Mouse (Mus musculus): ENCODE data around the gene Dab1.

Gene Dab1

DNA sequence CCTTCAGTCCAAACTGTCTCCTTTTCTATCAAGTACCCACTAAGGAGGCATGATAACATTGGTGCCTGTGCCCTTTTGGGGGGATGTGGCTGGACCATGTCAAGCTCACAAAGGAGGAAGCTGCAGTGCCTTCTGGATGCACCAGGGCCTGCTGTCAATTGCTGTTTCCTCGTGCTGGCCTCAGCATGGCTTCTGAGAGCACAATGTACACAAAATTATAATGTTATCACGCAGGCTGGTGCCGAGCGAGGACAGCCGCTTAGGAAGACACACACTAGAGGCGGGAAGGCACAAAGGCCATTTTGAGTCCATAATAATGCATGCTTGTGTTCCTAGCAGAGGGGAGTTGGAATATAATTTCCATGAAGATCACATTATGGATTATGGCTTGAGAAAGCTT, 81.2 kb downstream of the Dab1 start:
- no peak for DNase-seq

DNA sequence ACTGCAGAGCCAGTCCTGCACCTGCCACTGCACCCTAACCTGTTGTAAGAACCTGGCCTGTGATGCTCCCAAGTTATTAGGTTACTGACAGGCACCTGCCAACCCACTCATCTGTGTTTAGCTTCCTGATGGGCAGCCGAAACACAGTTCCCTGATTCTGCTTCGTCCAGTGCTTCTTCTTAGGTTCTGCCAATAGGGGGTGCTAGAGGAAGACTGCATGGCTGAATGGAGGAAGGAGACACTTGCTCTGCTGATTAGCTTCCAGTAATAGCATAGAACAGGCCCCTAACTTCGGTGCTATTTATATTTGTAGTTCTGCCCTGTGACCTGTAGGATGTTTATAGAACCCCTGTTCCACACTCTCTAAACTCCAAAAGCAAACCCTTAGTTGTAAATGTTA, 83.0 kb downstream of the Dab1 start:
- DNase-seq, result no peak

DNA sequence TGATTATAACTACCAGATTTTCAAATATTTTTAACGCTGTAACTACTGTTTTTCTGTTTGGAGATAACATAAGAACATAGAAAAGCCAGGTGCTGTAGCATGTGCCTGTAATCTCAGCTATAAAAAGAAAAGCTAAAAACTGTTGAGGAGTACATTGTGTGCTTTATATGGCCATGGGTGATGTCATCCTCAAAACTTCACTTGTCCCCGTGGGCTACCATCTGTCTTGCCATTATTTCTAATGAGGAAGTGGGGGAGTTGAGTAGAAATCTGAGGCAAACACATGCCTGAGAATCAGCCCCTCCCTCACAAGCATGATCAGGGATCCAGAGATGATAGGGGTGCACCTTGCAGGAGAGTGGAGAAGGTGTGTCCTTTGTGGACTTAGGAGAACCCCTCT, 85.3 kb downstream of the Dab1 start:
- DNase-seq, result no peak

DNA sequence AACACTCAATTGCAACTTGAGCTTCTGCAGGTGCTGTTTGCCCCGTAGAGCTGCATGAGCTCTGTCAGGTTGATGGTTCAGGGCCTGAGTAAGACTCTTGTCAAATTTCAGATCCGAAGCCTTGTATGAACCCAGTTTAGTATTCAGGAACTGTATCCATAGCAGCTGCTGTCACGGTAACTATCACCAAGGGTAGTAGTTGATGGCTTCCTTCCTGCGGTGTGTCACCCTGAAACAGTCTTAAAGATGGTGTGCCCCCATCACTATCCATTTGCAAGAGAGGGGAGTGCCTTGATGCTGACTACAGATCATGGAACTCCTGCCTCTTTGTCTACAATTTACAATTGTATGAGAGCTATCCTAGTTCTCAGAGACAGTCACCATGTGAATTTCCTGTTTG, 87.3 kb downstream of the Dab1 start:
- DNase-seq, result no peak

DNA sequence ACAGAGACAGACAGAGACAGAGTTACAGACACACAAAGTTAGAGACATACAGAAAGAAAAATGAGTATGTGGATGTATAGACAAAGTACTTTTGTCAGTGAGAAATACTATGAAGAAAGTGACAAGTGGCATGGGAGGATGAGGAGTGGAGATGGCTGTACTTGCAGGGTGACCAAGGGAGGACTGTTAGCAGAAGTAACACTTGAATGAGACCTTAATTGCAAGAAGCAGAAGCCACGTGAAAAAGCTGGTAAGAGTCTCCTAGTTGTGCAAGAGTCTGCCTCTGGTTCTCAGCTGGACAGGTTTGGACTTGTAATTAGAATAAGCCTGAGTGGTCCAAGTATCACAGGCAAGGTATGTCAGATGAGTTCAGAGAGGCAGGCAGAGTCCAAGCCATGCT, 88.0 kb downstream of the Dab1 start:
- DNase-seq, result no peak

DNA sequence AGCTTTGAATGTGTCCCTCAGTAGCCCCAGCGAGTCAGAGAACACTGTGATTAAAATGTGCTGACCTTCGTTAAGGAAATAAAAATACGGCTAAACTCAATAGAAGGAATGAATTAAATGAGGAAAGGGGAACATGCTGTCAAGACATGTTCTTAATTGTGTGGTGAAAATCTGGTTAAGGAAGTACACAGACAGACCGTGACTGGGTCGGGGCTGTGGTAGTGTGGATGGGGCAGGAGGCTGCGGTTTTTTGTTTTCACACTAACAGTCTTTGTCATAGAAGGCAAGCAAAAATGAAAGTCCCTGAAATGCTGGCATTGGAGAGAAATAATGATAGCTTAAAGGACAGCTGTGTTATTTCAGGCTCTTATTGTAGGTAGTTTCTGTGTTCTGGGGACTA, 92.2 kb downstream of the Dab1 start:
- DNase-seq, result no peak

DNA sequence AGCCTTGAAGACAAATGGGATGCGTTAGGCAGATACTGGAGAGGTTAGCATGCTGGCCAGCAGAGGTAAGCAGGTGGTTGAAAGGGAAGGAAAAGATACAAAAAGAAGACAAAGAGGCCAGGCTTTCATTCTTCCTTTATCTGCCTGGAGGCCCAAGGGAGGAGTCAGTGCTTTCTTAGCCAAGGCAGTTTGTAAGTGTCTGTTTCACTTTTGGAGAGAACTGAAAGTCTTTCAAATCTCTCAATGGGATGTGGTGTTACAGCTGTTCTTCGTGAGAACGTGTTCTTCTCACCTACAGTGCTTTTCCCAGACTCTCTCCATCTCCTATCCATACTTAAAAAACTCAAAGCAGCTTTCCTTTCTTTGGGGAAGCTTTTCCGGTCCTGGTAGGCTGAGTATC, 94.8 kb downstream of the Dab1 start:
- no peak for DNase-seq

DNA sequence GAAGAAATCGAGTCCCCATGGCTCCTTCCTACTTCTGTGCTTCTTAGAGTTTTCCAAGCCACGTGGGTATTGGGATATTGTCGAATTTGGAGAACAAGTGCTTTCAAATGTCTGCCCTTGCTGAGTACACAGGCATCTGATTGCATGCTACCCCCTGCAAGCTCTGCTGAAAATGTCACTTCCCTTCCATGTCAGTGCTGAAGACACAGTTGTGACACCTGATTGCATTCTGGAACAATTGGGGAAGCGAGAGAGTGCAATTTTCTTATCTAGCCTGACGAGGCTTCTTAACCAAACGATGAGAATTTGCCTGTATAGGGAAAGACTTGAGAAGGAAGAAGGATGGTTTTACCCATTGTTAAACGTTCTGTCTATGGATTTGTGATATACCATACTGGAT, 95.8 kb downstream of the Dab1 start:
- DNase-seq, result no peak

DNA sequence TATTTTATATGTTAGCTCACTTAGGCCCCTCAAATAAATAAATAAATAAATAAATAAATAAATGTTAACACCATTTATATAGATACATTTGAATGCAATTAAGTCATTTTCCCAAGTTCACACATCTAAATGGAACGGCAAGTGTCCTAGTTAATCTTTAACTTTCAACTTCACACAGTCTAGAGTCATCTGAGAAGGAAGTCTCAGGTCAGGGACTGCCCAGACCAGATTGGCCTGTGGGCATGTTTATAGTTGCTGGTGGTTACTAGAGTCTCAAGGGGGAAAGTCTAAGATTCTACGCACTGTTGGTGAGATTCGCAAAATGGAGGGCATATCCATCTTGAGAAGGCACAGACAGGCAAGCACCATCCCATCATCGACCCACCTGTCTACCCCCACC, 96.4 kb downstream of the Dab1 start:
- DNase-seq, result no peak

DNA sequence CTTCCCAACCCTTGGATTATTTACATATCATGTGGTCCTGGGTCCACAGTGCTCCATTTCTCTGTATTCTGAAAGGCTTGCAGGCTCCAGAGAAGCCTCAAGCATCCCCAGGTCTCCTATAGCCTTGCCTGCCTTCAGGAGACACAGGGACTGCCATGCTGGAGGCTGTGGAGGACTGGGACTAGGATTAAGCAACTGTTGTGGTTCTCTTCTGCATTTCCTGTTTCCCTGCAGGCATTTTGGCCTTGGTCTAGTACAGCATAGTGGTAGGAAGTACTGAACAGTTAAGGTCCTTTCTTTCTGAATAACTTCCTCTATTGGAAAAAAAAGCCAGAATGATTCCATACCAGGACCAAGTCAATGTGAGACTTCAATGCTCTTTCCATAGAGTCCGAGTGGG, 103.6 kb downstream of the Dab1 start:
- DNase-seq, result no peak

DNA sequence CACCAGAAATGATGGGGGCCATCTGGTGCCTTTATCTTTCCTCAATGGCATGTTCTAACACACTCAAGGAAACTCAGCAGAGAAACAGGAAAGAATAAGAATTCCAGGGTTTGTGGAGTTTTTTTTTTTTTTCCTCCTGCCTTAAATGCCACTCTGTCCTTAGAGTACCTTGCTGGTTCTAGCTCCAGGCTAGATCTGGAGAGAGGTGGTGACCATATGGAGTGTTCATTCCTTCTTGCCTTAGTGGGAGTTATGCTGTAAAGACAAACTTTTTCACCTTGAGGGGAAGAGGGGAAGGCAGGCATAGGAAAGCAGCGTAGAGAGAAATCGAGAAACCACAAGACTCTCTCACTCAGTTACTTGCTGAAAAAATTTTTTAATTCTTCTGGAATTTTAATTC, 107.3 kb downstream of the Dab1 start:
- DNase-seq, result no peak

DNA sequence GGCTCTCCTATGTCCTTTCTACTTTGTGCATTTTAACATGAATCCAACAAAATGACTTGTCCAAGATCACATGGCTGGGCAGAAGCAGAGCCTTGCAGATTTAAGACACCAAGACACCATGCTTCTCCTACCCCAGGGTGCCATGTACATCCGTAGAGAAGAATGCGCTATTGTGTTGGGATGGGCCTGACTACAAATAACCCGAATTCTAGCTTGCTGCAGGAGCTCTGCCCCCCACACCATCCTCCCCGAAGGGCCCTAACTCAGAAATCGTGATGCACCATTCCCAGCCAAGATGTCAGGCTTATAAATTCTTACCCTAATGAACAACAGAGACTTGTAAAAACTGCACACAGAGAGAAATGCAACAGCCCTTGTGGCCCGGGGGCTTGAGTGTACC, 118.0 kb downstream of the Dab1 start:
- no peak for DNase-seq

DNA sequence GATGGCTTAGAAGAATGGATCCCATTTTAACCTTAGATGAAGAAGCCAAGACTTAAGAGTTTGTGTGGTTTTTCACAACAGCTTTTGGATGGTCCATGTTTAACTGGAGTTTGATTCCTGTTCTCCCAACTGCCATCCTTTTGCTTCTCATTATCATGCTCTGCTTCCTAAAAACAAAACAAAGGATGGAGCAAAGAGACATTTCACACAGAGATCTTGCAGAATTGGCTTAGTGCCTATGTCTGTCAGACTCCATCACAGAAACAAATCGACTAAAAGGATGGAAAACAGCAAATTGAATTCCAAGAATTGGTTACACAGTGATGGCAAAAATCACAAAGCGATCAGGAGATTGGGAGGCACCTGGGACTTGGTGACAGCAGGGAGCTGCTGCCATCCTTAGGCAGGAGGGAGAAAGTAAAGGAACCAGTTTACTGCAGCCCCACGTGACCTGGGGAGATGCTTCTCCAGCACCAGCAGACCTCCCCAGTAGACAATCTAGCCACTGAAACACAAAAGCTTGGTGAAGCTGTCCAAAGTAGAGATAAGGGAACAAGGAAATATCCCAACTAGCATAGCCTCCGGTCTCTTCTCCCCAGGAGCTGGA, 132.2 kb downstream of the Dab1 start:
- peak in 1 of 2 experiments; percentile 7 for DNase-seq

DNA sequence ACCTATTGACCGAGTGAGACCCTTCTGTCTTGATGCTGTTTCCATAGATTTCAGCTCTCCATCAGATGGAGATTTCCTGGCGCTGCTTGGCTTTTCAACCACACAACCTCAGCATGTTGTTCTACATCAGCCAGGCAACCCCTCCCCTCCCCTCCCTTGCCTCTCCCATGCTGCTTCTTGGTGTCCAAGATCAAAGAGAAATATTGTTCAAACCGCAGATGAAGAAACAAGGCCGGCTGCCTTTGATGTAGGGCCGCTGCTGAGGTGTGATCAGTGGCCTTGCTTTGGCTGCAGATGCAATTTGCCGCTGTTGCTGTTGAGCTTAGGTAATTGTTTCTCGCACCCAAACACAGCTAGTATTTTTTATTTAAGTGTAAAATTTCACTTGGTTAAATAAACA, 135.4 kb downstream of the Dab1 start:
- DNase-seq, result no peak

DNA sequence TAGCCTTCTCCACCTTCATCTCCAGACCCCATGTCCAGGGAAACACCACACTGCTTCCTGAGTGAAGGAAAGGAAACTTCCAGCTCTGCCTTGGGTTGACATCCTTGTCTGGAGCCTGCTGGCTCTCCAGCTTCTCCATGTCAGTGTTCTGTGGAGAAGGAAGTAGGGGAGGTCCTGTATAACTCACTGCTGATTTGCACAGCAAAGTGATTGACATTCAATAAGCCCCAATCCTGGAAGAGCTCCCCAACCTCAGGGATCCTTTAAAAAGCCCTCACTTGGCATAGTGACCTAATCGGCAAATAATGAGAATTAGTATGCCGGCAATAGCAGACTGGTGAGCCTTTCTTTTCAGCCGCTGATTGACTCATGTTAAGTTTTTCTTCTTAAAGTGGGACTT, 138.1 kb downstream of the Dab1 start:
- no peak for DNase-seq

DNA sequence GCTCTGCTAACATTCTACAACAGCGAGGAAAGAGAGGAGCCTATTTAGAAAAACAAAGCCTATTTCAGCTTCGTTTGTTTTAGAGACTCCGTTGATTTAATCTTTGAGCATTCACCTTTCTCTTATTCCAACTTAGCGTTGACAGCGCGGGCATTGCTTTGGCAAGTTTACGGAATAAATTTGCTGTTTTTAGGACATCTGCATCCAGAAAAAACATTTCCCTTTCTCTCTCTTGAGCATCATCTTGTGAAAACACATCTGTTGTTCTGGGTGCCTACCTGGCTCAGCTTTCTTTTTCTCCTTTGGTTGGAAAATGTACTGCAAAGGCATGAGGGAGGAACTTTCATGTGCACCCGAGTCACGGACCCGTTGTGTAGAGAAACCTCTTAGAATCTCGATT, 143.3 kb downstream of the Dab1 start:
- DNase-seq, result no peak

DNA sequence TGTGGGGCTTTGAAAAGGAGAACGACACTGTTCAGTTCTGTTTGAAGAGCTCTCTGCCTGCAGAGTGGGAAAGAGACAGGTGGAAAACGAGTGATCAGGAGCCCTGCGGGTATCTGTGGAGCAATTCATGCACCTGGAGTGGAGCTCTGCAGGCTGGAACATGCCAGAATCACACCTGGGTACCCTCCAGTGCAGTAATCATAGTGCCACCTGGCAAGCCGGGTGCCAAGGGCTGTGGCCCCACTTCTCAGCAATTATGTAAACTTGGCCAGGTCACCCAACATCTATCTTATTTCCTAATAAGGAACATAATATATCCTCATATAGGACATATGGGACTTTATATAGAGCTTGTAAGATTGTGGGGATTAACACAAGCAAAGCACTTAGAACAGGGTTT, 156.6 kb downstream of the Dab1 start:
- peak in 1 of 2 experiments; percentile 14 for DNase-seq

DNA sequence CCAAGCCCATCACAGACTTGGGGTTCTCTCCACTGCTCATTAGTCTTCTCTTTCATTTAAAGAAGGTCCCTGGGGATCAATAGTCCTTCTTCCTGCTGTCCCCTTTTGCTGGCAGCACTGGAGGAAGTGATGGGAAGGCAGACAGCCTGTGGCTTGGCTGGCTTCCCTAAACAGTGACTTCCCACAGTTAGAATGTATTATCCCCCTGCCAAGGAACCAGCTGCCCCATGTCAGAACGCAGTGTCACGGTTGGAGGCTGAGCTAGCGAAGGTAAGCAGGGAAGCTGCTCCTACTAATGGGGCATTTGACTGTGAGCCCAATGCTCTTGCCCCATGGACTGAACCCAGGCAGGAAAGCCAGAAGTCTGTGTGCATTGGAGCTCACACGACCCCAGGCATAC, 162.2 kb downstream of the Dab1 start:
- DNase-seq, result peak; percentile 59 to 60

DNA sequence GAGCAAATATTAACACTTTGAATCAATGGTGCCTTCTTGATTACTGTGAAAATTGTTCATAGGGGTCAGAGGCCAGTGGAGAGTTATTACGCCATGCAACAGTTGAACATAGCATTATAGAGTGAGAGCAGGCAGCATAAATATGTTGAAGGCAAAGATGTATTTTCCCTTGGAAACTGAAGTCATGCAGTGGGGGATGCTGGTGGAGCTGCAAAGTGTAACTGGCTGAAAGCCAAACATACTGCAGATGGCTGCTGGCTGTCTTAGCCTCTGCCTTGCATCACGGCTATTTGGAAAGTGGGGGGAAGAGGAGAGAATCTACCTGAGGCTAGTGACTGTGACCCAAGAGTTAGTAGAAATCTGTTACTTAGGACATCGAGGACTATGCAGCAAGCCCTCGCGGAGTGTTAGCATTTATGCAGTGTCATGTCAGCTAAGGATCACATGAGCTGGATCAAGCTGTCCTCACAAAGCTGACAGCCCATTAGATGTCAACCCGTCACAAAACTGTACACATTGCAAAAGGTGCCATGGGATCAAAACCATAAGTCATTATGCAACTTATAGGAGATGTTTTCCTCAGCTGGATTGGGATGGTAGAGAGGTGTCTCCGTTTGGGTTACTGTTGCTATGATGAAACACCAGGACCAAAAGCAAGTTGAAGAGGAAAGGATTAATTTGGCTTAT, 164.5 kb downstream of the Dab1 start:
- no peak for DNase-seq

DNA sequence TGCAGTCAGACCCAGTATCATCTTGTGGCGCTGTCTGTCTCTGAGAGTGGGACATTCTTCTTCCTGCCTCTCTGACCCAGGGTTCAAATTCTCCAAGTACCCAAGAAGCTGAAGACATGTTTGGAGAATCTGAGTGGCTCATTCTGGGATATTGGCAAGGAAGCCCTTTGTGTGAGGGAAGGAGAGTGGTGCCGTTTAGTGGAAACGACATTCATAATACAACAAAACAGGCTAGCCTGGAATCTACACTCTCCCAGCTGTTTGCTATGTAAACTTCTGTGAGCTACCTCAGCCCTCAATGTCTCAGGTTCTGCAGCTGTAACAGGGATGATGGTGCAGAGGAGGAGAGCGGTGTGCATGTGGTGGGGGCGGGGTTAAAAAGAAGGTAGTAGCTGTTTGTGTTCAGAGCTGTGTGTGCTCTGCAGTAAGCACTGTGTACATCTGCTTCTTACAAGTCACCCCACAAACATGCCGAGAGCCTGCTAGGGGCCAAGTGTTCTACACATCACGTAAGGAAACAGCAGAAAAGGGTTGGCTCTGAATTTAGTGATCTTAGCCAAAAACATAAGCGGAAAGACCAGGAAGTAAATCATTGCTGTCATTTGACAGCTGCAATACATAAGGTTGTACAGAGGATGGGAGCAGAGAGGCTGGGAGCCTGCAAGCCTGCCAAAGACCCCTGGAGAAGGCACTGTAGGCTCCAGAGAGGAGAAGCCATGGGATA, 174.6 kb downstream of the Dab1 start:
- DNase-seq, result no peak

DNA sequence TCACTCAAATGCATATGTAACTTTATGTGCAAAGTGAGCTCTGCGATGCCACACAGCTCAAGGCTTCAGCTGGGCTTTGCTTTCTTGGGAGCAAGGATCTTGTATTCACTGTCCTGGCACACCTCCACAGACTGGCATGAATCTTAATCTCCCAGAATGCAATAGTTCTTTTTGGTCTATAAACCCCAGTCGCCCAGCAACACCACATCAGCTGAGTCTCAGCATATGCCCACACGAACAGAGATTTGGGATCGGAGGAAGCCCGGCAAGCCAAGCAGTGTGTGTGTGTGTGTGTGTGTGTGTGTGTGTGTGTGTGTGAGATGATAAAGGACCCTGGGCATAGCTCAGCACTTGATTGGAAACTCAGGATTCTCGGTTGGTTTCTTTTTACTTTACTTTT, 177.3 kb downstream of the Dab1 start:
- DNase-seq, result no peak

DNA sequence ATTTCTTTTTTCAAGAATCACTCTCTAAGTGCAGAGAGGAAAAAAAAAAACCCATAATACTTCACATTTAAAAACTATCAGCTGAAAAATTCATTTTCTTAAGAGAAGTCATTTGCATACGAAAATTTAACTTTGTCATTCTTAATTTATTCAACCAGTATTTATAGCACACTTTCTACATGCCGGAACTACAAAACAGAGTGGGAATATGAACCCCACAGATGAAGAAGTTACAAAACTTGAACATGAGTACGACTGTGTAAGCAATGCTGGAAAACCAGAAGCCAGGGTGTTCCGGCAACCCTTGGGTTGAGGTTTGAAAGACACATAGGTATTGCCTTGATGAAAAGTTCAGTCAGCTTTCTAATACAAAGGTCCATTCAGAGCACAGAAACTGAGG, 183.3 kb downstream of the Dab1 start:
- no peak for DNase-seq

DNA sequence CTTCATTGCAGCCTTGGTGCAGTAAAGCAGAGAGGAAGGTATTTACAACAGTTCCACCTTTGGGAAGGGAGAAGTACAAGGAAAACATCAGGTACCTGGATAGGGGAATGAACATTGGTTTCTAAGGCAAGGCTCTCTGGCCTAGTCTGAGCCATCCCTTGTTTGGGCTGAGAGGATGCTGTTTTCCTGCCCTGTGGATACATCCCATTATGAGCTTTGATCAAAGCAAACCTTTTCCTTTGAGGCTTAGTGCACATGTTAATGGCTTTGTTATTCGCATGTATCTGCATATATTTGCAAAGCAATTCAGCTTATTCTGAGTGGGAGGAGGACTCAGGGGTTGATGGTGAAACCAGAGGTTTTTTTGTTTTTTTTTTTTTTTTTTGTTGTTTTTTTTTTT, 185.3 kb downstream of the Dab1 start:
- DNase-seq, result no peak

DNA sequence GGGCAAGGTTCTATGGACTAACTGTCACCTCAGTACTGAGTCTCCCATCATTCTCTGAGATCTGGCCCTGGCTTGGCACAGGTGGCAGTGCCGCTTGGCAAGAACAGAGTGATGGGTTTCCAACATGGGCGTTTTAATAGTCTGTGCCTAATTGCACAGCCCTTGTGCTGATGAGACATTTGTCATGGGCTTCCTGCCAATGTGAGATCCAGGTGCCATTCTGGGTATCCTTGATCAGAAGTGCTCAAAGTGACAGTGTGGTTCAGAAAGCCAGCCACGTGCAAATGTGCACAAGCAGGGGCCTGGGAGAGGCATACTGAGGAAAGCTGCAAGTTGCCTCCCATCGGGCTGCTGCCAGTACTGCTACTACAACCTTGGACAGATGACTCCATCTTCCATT, 203.5 kb downstream of the Dab1 start:
- peak; percentile 11 to 33 for DNase-seq

DNA sequence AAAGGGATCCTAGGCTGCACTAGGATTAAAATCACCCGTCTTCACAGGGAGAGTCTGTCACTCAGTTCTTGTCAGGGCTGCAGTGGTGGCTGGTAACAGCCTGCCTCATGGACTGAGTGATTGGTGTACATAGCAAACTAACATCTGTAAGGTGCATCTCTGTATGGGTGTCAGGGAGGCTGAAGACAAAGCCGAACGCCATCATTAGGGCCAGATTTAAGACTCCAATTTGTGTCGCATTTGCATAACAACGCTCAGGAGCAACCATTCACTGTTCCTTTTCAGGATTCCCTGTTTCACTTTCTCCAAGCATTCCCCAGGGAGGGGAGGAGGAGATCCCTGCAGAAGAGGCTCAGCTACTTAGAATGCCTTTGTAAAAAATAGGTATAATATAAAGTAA, 219.2 kb downstream of the Dab1 start:
- DNase-seq, result no peak

Measured in cerebellum, postnatal 36 days (tissue).